Mouse (Mus musculus) liver, embryonic 15.5 days (tissue): ENCODE data around the gene Asxl2. TPM values are rescaled to one million over a fixed set of nuclear protein-coding genes. Genes with fewer than 3 reads are reported as not detected.

ENCODE experiments used
- ATAC-seq: fragments of 200-750 bp; cut with Nextera tagmentation; 2 replicates; pipeline ENCODE4 v1.8.0; 2017; ENCODE audit warnings: moderate number of reproducible peaks, mild to moderate bottlenecking, moderate library complexity; ENCODE audit not compliant: insufficient read depth
- H3K27ac ChIP-seq: fragments of 300-500 bp; sonication (generic); replicated peaks from 2 replicates; pipeline ENCODE4 v1.5.1; 2015; ENCODE audit warnings: mild to moderate bottlenecking, inconsistent platforms
- H3K27me3 ChIP-seq: fragments of 300-500 bp; sonication (generic); 2 replicates; pipeline ENCODE4 v1.6.1; 2015; ENCODE audit warnings: mild to moderate bottlenecking, inconsistent platforms
- H3K36me3 ChIP-seq: fragments of 300-500 bp; sonication (generic); replicated peaks from 2 replicates; pipeline ENCODE4 v1.6.1; 2015; ENCODE audit warnings: moderate library complexity, mild to moderate bottlenecking, inconsistent platforms
- H3K4me1 ChIP-seq: fragments of 300-500 bp; sonication (generic); replicated peaks from 2 replicates; pipeline ENCODE4 v1.6.1; 2015; ENCODE audit warnings: inconsistent platforms
- H3K4me2 ChIP-seq: fragments of 300-500 bp; sonication (generic); 2 replicates; pipeline ENCODE4 v1.6.1; 2015; ENCODE audit warnings: moderate library complexity, mild to moderate bottlenecking, inconsistent platforms
- H3K4me3 ChIP-seq: fragments of 300-500 bp; sonication (generic); replicated peaks from 2 replicates; pipeline ENCODE4 v1.5.1; 2015; ENCODE audit warnings: mild to moderate bottlenecking, inconsistent platforms
- H3K9ac ChIP-seq: fragments of 300-500 bp; sonication (generic); 2 replicates; pipeline ENCODE4 v1.6.1; 2015; ENCODE audit warnings: moderate library complexity, mild to moderate bottlenecking, inconsistent platforms
- H3K9me3 ChIP-seq: fragments of 300-500 bp; sonication (generic); replicated peaks from 2 replicates; pipeline ENCODE4 v1.6.1; 2016; ENCODE audit warnings: inconsistent platforms
- WGBS: fragments of 180-500 bp; shearing (Covaris S2); methylation state at CpG from one replicate; pipeline ENCODE4 v1.1.7; 2015; ENCODE audit warnings: mixed read lengths; ENCODE audit not compliant: insufficient replicate concordance; 5-methylcytosine and 5-hydroxymethylcytosine counted together
- polyA plus RNA-seq: library from polyadenylated mRNA; unstranded; fragments of >200 nt; fragmentation: Nextera tagmentation; extraction: Ambion mirVana; gene quantifications from 2 replicates; pipeline ENCODE4 v1.2.1, GENCODE M21; 2015

Asxl2 gene
- polyA plus RNA-seq, 1 experiment from 2014 or later: 9.5 TPM

DNA sequence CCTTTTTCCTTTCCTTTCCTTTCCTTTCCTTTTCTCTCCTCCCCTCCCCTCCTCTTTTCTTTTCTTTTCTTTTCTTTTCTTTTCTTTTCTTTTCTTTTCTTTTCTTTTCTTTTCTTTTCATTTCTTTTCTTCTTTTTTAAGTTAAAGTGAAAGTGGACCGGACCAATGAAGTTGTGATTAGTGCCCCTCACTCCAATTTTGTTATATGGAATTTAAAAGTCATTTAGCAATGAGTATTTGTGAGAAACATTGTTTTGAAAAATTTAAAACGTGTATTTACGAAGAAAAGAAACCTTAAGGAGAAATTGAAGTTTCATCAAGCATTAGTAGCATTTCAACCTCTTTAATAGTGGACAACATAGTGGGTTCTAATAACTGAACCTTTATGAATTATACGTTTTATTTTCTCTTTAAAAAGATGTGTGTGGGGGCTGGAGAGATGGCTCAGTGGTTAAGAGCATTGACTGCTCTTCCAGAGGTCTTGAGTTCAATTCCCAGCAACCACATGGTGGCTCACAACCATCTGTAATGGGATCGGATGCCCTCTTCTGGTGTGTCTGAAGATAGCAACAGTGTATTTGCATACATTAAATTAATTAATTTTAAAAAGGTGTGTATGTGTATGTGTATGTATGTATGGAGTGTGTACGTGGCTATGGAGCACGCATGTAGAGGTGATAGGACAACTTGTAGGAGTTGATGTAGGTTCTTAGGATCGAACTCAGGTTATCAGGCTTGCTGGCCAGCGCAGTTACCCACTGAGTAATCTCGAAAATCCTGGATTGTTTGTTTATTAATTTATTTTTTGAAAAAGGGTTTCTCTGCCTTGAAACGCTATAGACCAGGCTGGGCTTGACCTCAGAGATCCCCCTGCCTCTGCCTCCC, 1.5 kb downstream of the Asxl2 start:
- no peak for ATAC-seq
- peaks cover 48% of the 10 kb centered on the region for H3K4me1 ChIP-seq
- H3K27me3 ChIP-seq: no peaks in the 10 kb centered on the region
- 50% methylated on average over 11 of the region's 11 CpGs for WGBS
- H3K4me3 ChIP-seq: peak overlapping the region; percentile 94
- H3K4me2 ChIP-seq: peak overlapping the region; percentile 84
- H3K9ac ChIP-seq: peak overlapping the region; percentile 98
- no peaks in the 10 kb centered on the region for H3K9me3 ChIP-seq
- H3K36me3 ChIP-seq: peaks cover 4% of the 10 kb centered on the region; the same call in 1 of the 2 replicates
- peak overlapping the region; percentile 97 for H3K27ac ChIP-seq

GRCm38 (mm10) chr12:3429681-3430442, 3.2 kb downstream of the Asxl2 start:
- Histone ChIP-seq H3K4me3 (no peak overlapping the region; the same call in 1 of the 2 replicates), H3K9me3 (no peaks in the 10 kb centered on the region), H3K27ac (0 out of 2 replicates have a peak overlapping the region, but pooled peaks have one; percentile 8), H3K27me3 (no peaks in the 10 kb centered on the region), H3K4me1 (peaks cover 39% of the 10 kb centered on the region), H3K4me2 (peak overlapping the region; percentile 84), H3K9ac (no peak overlapping the region), H3K36me3 (peaks cover 14% of the 10 kb centered on the region; the same call in 1 of the 2 replicates)
- WGBS: 53% methylated on average over 2 of the region's 2 CpGs
- no peak for ATAC-seq

DNA sequence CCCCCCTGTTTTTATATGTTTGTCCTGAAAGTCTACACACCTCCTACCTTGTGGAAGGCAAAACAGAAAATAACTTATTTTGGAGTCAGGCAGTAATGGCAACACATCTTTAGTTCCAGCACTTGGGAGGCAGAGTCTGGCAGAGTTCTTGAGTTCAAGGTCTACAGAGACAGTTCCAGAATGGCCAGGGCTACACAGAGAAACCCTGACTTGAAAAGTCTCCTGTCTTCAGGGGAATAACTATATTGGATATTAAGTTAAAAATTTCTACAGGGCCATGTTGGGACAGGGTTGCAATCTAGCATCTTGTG, 3.7 kb downstream of the Asxl2 start:
- peaks cover 14% of the 10 kb centered on the region; the same call in 1 of the 2 replicates for H3K36me3 ChIP-seq
- peaks cover 34% of the 10 kb centered on the region for H3K4me1 ChIP-seq
- H3K9me3 ChIP-seq: no peaks in the 10 kb centered on the region
- no peak overlapping the region for H3K9ac ChIP-seq
- H3K27me3 ChIP-seq: no peaks in the 10 kb centered on the region
- ATAC-seq: no peak
- H3K27ac ChIP-seq: no peak overlapping the region
- H3K4me2 ChIP-seq: no peak overlapping the region
- no peak overlapping the region for H3K4me3 ChIP-seq

DNA sequence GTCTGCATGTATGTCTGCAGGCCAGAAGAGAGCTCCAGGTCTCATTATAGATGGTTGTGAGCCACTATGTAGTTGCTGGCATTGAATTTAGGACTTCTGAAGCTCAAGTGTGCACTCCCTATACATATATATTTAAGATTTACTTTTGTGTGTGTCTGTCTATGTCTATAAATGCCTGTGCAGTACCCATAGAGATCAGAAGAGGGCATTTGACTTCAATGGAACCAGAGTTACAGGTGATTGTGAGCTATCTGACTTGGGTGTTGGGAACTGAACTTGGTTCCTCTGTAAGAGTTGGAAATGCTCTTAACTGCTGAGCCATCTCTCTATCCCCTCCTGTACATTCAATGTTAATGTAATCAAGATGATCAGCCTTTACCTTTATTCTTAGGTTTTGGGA, 4.3 kb downstream of the Asxl2 start:
- H3K36me3 ChIP-seq: peaks cover 14% of the 10 kb centered on the region; the same call in 1 of the 2 replicates
- H3K9me3 ChIP-seq: no peaks in the 10 kb centered on the region
- H3K27ac ChIP-seq: no peak overlapping the region
- H3K4me1 ChIP-seq: peaks cover 30% of the 10 kb centered on the region
- no peak for ATAC-seq
- H3K4me3 ChIP-seq: no peak overlapping the region
- H3K27me3 ChIP-seq: no peaks in the 10 kb centered on the region
- no peak overlapping the region for H3K9ac ChIP-seq
- H3K4me2 ChIP-seq: no peak overlapping the region

DNA sequence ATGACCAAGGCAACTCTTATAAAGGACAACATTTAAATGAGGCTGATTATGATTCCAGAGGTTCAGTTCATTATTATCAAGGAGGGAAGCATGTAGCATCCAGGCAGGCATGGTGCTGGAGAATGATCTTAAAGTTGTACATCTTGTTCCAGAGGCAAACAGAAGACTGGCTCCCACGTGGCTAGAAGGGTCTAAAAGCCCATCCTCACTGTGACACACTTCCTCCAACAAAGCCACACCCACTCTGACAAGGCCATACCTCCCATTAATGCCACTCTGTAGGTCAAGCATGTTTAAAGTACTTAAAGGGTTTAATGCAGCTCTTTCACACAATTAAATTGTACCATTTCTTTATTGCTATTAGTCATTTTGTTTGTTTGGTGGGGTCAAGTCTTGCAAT, 7.1 kb downstream of the Asxl2 start:
- H3K36me3 ChIP-seq: peaks cover 16% of the 10 kb centered on the region; the same call in 1 of the 2 replicates
- WGBS: 24% methylated on average over 1 of the region's 1 CpGs
- no peak overlapping the region for H3K27ac ChIP-seq
- no peaks in the 10 kb centered on the region for H3K9me3 ChIP-seq
- H3K27me3 ChIP-seq: no peaks in the 10 kb centered on the region
- no peak overlapping the region for H3K4me3 ChIP-seq
- no peak for ATAC-seq
- no peak overlapping the region for H3K4me2 ChIP-seq
- H3K4me1 ChIP-seq: peaks cover 25% of the 10 kb centered on the region
- H3K9ac ChIP-seq: no peak overlapping the region

DNA sequence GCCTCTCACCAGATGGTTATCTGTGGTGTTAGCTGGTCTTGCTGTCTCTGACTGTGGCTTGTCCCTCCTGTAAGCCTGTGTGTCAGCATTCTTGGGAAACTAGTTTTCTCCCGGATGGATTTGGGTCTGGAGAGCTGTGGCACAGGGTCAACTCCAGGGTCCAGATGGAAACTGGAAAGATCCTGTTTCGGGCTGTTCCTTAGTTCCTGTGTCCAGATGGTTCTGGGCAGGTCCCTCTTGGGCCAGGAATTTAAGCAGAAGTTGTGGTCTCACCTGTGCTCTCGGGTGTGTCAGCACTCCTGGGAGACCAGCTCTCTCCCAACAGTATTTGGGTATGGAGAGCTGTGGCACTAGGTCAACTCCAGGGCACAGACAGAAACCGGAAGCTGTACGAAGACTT, 9.8 kb downstream of the Asxl2 start:
- no peak for ATAC-seq
- peaks cover 15% of the 10 kb centered on the region for H3K4me1 ChIP-seq
- no peaks in the 10 kb centered on the region for H3K9me3 ChIP-seq
- H3K27me3 ChIP-seq: no peaks in the 10 kb centered on the region
- WGBS: 69% methylated on average over 5 of the region's 5 CpGs
- H3K4me3 ChIP-seq: no peak overlapping the region
- H3K4me2 ChIP-seq: no peak overlapping the region
- peaks cover 16% of the 10 kb centered on the region; the same call in 1 of the 2 replicates for H3K36me3 ChIP-seq
- H3K9ac ChIP-seq: no peak overlapping the region
- no peak overlapping the region for H3K27ac ChIP-seq

- Histone ChIP-seq H3K36me3 (peaks cover 13% of the 10 kb centered on the region), H3K9ac (no peak overlapping the region), H3K27me3 (no peaks in the 10 kb centered on the region), H3K27ac (no peak overlapping the region), H3K4me1 (peaks cover 8% of the 10 kb centered on the region), H3K9me3 (no peaks in the 10 kb centered on the region), H3K4me3 (no peak overlapping the region), H3K4me2 (no peak overlapping the region)
- ATAC-seq: no peak
- WGBS: 69% methylated on average over 1 of the region's 1 CpGs
These were observed 11.2 kb downstream of the Asxl2 start for GRCm38 (mm10) chr12:3437815-3438214.

- WGBS: 72% methylated on average over 2 of the region's 2 CpGs
- peaks cover 12% of the 10 kb centered on the region for H3K36me3 ChIP-seq
- no peaks in the 10 kb centered on the region for H3K9me3 ChIP-seq
- H3K27ac ChIP-seq: no peak overlapping the region
- H3K4me2 ChIP-seq: no peak overlapping the region
- H3K4me3 ChIP-seq: no peak overlapping the region
- H3K27me3 ChIP-seq: no peaks in the 10 kb centered on the region
- H3K9ac ChIP-seq: no peak overlapping the region
- peaks cover 8% of the 10 kb centered on the region for H3K4me1 ChIP-seq
- ATAC-seq: no peak
These were observed 14.3 kb downstream of the Asxl2 start for GRCm38 (mm10) chr12:3440916-3441315.

DNA sequence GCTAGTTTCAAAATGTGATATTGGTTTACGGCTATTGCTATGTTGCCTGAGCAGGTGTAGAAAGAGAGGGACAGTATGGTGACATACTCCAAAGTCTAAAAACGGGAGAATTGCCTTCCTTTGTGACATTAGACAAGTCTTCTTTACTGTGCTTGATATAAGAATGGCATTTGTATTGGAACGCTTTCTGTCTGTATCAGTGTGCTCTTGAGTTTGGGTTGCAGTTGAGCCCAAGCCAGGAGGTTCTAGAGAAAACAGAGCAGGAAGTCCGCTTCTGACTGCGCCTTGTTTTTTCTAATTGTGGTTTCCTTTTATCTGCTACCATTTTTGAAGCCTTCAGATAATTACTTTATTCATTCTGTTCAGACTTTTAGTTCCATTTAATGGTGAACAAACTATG, 14.7 kb downstream of the Asxl2 start:
- peaks cover 8% of the 10 kb centered on the region for H3K4me1 ChIP-seq
- no peak for ATAC-seq
- H3K4me3 ChIP-seq: no peak overlapping the region
- peaks cover 12% of the 10 kb centered on the region for H3K36me3 ChIP-seq
- H3K27ac ChIP-seq: no peak overlapping the region
- no peak overlapping the region for H3K4me2 ChIP-seq
- WGBS: 29% methylated on average over 5 of the region's 5 CpGs
- H3K27me3 ChIP-seq: no peaks in the 10 kb centered on the region
- H3K9ac ChIP-seq: no peak overlapping the region
- no peaks in the 10 kb centered on the region for H3K9me3 ChIP-seq

DNA sequence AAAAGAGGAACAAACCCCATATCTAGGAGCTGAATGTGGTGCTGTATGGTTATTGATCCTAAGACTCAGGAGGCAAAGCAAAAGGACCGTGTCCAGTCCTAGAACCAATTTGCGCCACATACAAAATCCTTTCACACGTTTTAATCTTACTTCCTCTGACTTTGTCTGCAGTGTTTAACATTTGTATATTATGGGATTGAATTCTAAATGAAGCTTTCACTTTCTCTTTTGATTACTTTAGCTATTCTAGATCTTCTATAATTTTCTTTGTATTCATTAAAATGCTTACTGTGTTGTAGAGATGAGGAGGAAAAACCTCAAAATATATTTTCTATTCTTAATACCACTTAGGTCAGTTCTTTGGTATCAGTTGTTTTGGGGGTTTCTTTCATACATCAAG, 26.9 kb downstream of the Asxl2 start:
- Histone ChIP-seq H3K9ac (no peak overlapping the region), H3K27ac (no peak overlapping the region), H3K4me2 (no peak overlapping the region), H3K4me1 (no peaks in the 10 kb centered on the region), H3K36me3 (peaks cover 54% of the 10 kb centered on the region), H3K27me3 (no peaks in the 10 kb centered on the region), H3K4me3 (no peak overlapping the region), H3K9me3 (no peaks in the 10 kb centered on the region)
- 85% methylated on average over 3 of the region's 3 CpGs for WGBS
- ATAC-seq: no peak

DNA sequence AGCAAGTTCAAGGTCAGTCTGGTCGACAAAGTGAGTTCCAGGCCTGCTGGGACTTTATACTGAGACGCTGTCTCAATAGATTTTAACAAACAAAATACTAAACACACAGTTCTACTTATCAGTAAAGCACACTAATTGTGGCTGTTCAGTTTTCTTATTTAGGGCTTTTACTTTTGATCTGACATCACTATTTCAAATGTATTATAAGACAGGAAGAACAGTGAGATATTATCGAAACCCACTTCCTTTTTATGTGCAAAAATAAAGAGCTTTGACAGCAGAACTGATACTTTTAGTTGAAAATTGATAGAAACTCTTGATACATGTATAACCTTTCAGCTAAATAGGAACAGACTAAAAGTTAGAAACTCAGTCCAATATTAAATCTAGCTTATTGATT, 36.4 kb downstream of the Asxl2 start:
- H3K4me1 ChIP-seq: no peaks in the 10 kb centered on the region
- no peak overlapping the region for H3K9ac ChIP-seq
- H3K27ac ChIP-seq: no peak overlapping the region
- H3K27me3 ChIP-seq: no peaks in the 10 kb centered on the region
- no peak overlapping the region for H3K4me2 ChIP-seq
- peaks cover 52% of the 10 kb centered on the region for H3K36me3 ChIP-seq
- WGBS: 68% methylated on average over 3 of the region's 3 CpGs
- no peaks in the 10 kb centered on the region for H3K9me3 ChIP-seq
- no peak overlapping the region for H3K4me3 ChIP-seq
- ATAC-seq: no peak
